Mouse (Mus musculus) T-cell, adult 2 months (primary cell): ENCODE measurements around the gene St6galnac3.
"Not testable (repeated sequence)": the region's sequence is repeated elsewhere in the genome, so short reads cannot be mapped to it uniquely, and the experiment has no call there.

Source experiments
- DNase-seq: peaks from one replicate; pipeline ENCODE4 v3.0.0; 2022; ENCODE audit warnings: low spot score

Gene St6galnac3

GRCm38 (mm10) chr3:153414132-153414531 is 310.8 kb downstream of the St6galnac3 start:
- no peak for DNase-seq

DNA sequence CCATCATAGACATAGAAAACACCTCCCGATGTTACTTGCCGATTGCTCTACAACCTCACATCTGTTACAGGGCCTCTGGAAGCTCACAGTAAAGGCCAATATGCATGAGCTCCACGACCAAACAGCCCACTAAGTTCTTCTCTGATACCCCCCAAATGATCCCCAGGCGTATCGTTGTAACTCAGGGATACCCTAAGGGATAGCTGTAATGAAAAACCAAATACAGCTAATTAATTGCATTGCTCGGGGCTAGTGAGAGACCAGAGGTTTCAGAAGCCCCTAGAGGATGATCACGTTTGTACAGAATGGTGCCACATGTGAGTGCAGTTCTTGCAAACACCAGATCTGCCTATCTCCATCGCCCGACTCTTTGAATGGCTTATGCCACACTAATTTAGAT is 315.7 kb downstream of the St6galnac3 start:
- no peak for DNase-seq

DNA sequence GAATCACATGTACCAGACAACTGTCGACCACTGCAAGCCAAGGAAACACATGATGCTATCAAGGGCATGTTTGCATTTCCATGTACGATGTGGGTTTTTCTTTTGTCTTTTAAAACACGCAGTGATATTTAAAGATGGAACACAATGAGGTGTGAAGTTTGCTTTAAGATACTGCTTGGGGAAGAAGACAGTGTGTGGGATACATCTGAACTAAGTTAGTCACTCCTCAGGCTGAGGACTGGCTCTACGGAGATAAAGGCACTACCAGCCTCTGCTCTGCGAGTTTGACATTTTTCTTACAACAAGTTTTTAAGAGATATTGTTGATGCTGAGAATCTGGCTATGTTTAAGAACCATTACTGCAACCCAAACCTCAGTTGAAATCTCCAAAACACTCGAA is 316.6 kb downstream of the St6galnac3 start:
- no peak for DNase-seq

- DNase-seq = no peak
These were observed 317.3 kb downstream of the St6galnac3 start for GRCm38 (mm10) chr3:153407698-153408097.

GRCm38 (mm10) chr3:153406858-153407257 is 318.1 kb downstream of the St6galnac3 start:
- DNase-seq = no peak

DNA sequence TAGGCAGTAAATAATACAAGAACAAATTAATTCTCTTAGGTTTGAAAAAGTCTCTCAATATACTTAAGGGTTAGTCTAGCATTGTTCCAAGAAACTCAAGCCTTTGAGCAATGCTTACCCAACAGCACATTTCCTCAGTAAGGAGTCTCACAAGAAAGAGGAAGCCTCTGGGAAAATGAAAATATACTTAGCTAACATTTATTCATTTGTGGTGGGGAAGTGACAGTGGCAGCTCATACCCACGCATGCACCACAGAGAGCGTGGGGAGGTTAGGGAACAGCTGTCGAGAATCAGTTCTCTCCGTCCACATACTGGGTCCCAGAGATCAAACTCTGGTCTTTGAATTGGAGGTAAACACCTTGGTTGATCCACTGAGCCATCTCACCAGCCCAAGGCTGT is 318.8 kb downstream of the St6galnac3 start:
- DNase-seq = no peak

GRCm38 (mm10) chr3:153405643-153406042 is 319.3 kb downstream of the St6galnac3 start:
- no peak for DNase-seq

GRCm38 (mm10) chr3:153400259-153400658 is 324.7 kb downstream of the St6galnac3 start:
- no peak for DNase-seq

GRCm38 (mm10) chr3:153399574-153399973 is 325.4 kb downstream of the St6galnac3 start:
- no peak for DNase-seq

GRCm38 (mm10) chr3:153397726-153398125 is 327.2 kb downstream of the St6galnac3 start:
- no peak for DNase-seq

- DNase-seq = no peak
These were observed 328.5 kb downstream of the St6galnac3 start for GRCm38 (mm10) chr3:153396375-153397068.

GRCm38 (mm10) chr3:153395351-153395750 is 329.6 kb downstream of the St6galnac3 start:
- DNase-seq = no peak

DNA sequence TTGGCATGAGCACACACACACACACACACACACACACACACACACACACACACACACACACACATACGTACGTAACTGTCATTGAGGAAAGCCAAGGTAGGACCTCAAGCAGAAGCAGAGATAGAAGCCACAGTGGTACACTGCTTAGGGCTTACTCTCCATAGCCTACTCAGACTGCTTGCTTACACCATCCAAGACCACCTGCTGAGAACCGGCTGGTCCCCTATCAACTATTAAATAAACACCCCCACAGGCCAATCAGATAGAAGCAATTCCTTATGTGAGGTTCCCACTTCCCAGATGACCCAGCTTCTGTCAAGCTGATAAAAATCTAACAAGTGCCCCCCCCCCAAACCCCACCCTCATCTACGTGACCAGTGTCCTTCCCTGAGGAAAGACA is 330.2 kb downstream of the St6galnac3 start:
- DNase-seq = no peak

GRCm38 (mm10) chr3:153394224-153394623 is 330.8 kb downstream of the St6galnac3 start:
- DNase-seq = no peak

GRCm38 (mm10) chr3:153391451-153391850 is 333.5 kb downstream of the St6galnac3 start:
- not testable (repeated sequence) for DNase-seq

DNA sequence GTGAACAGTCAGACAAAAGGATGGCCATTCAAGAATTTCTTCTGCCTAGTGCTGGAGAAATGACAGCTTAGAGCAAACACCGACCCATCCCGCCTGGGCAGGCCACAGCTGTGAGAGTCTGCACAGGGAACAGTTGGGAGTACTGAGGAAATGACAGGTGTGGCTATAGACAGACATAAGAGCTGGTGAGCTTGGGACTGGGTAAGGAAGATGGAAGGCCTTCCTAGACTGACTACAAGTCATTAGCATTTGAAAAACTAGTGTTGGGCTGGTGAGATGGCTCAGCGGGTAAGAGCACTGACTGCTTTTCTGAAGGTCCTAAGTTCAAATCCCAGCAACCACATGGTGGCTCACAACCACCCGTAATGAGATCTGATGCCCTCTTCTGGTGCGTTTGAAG is 340.3 kb downstream of the St6galnac3 start:
- not testable (repeated sequence) for DNase-seq

DNA sequence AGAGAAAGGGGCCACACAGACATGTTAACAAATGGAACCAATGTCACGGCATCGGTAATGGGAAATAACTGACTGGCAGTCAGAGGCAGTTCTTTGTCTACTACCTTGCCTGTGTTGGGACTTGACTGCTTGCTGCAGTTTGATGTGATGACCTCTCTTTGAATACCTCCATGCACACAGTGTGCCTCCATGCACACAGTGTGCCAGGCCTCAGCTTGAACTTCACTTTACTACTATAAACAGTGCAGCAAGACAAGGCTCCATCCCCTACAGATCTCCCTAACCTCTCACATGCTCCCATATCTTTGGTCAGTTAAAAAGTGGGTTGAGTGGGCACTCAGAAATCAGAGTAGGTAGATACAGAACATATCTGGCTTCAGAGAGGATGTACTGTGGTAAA is 341.3 kb downstream of the St6galnac3 start:
- no peak for DNase-seq

DNA sequence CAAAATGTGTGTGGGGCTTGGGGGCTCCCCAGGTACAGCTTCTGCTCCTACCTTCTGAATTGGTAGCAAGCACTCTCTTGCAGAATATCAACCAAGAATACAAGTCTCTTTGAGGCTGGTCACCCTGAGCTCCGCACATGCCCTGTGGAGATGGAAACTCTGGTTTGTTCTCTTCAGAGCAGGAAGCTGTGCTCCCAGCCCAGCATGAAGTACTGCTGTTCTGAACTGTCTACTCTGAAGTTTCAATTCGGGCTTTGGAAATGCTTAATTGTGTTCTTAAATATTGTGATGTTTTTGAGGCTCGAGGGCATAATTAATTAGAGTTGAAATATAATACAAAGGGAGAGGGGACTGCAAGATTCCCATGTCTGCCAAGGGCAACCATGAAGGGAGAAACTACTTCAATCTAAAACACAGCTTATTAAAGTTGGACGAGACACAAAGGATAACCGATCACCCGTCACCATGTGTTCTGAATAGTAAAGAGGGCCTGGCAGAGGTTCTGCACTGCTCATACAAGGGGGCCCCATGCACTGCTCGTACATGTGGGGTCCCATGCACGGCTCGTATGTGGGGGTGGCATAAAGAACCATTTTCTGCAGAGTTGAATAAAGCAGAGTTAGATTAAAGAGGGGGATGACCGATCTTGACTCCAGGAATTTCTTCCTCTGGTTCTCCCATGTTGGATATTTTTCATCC is 359.8 kb downstream of the St6galnac3 start:
- DNase-seq = no peak

DNA sequence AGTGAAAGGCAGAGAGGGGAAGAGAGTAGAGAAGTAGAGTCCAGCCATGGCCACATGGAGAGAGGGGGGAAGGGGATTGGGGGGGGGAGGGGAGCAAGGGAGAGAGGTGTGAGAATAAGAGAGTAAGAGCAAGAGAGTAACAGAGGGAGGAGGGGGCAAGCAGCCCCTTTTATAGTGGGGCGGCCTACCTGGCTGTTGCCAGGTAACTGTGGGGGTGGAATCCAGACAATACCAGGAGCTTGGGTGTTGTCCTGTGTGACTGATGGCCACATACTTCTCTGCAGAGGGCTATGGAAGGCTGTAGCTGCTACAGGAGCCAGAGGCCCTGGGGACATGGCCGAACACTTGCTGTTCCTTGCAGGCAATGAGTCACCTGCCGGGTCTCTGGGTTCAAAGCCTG is 360.6 kb downstream of the St6galnac3 start:
- DNase-seq = no peak

- no peak for DNase-seq
These were observed 365.0 kb downstream of the St6galnac3 start for GRCm38 (mm10) chr3:153359966-153360365.

- DNase-seq = no peak
These were observed 368.9 kb downstream of the St6galnac3 start for GRCm38 (mm10) chr3:153356071-153356470.

- DNase-seq = no peak
These were observed 370.0 kb downstream of the St6galnac3 start for GRCm38 (mm10) chr3:153354988-153355297.

DNA sequence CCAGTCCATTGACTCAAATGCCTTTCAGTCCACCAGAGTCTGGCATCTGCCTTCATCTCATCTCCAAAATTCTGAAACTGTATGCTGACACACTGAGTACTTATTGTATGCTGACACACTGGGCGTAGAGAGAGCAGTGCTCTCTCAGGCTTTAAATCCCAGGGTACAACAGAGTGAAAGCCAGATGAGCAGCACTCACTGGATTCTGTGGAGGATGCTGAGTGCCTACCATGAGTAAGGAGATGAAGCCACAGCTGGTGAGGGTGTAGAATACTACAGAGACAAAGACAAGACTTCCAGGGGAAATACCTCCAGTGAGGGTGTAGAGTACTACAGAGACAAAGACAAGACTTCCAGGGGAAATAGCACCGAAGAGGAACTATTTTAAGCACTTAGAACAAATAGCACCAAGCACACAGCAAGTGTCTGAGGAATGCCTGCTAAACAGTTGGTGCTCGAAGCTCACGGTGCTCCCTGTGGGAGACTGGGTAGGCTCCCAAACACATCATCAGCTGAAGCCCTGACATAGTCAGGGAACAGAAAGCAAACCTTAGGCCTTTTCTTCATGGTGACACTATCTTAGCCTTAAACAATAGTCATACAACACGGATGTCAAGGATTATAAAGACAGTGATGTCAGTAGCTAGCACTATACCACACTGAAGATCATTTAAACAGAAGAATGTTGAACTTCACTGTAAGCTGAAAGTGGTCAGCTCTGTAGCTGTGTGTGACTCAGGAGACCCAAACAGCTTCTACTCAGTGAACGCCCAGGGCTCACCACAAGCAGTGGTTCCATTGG is 370.6 kb downstream of the St6galnac3 start:
- DNase-seq = no peak
